Mouse (Mus musculus) limb, embryonic 11.5 days (tissue): Measurements from ENCODE around the gene Gm19965. TPM values are rescaled to one million over a fixed set of nuclear protein-coding genes. Genes with fewer than 3 reads are reported as not detected.

Experiments used
- ATAC-seq: fragments of 200-750 bp; cut with Nextera tagmentation; 2 replicates; pipeline ENCODE4 v1.8.0; 2017; ENCODE audit warnings: low read depth; ENCODE audit not compliant: insufficient number of reproducible peaks, low FRiP score, low TSS enrichment
- DNase-seq: peaks from one replicate; pipeline ENCODE4 v3.0.0-alpha.2; 2015; ENCODE audit warnings: low spot score
- H3K27ac ChIP-seq: fragments of 300-500 bp; sonication (generic); replicated peaks from 2 replicates; pipeline ENCODE4 v1.5.1; 2014; ENCODE audit warnings: low read depth, mild to moderate bottlenecking, low read length
- H3K27me3 ChIP-seq: fragments of 300-500 bp; sonication (generic); 2 replicates; pipeline ENCODE4 v1.6.1; 2014; ENCODE audit warnings: mild to moderate bottlenecking, low read length, mixed read lengths; ENCODE audit not compliant: control insufficient read depth, insufficient read depth
- H3K36me3 ChIP-seq: fragments of 300-500 bp; sonication (generic); 2 replicates; pipeline ENCODE4 v1.6.1; 2014; ENCODE audit warnings: mild to moderate bottlenecking, low read length, moderate library complexity, mixed read lengths; ENCODE audit not compliant: control insufficient read depth, insufficient read depth
- H3K4me1 ChIP-seq: fragments of 300-500 bp; sonication (generic); 2 replicates; pipeline ENCODE4 v1.6.1; 2014; ENCODE audit warnings: low read length, mixed read lengths; ENCODE audit not compliant: control insufficient read depth, insufficient read depth
- H3K4me2 ChIP-seq: fragments of 300-500 bp; sonication (generic); 2 replicates; pipeline ENCODE4 v1.6.1; 2014; ENCODE audit warnings: low read depth, mild to moderate bottlenecking, moderate library complexity; ENCODE audit not compliant: severe bottlenecking
- H3K4me3 ChIP-seq: fragments of 300-500 bp; sonication (generic); 2 replicates; pipeline ENCODE4 v1.5.1; 2014; ENCODE audit warnings: low read depth, low read length
- H3K9ac ChIP-seq: fragments of 300-500 bp; sonication (generic); 2 replicates; pipeline ENCODE4 v1.6.1; 2014; ENCODE audit warnings: mild to moderate bottlenecking, low read length
- H3K9me3 ChIP-seq: fragments of 300-500 bp; sonication (generic); 2 replicates; pipeline ENCODE4 v1.6.1; 2016; ENCODE audit warnings: low read length; ENCODE audit not compliant: control insufficient read depth
- WGBS: fragments of 180-500 bp; shearing (Covaris S2); extraction: QIAGEN DNeasy Blood & Tissue Kit; methylation state at CpG from one replicate; pipeline ENCODE4 v1.1.7; 2014; 5-methylcytosine and 5-hydroxymethylcytosine counted together
- polyA plus RNA-seq: library from polyadenylated mRNA; unstranded; fragments of >200 nt; fragmentation: Nextera tagmentation; extraction: Ambion mirVana; gene quantifications from 2 replicates; pipeline ENCODE4 v1.2.1, GENCODE M21; 2014

The Gm19965 gene
- not detected in 2 replicates for polyA plus RNA-seq

DNA sequence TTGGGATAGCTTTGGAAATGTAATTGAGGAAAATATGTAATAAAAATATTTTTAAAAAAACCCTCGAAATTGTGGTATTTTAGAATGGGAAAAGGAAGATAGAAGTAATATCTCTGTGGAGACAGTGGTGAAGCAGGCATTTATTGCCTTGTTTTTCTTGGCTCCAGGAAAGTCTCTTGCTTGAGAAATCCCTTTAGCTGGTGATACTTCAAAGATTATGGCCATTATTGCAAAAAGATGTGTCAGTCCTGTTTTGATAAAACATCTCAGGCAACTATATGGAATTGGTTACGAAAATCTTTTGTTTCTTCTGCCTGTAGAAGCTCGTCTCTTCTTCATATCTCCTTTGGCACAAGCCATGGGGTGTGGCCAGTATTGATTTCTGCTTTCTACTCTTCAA is at the start of gene Gm19965:
TSS of gene Gm19965 (plus strand) at position 301 of the 400 bp plus-strand sequence.
- Histone ChIP-seq H3K4me3 (no peak within 1 kb of the TSS), H3K4me2 (no peak within 1 kb of the TSS), H3K36me3 (no peaks in the 10 kb centered on the region), H3K27ac (no peak within 1 kb of the TSS), H3K9ac (no peak within 1 kb of the TSS), H3K4me1 (no peaks in the 10 kb centered on the region), H3K27me3 (no peaks in the 10 kb centered on the region), H3K9me3 (no peaks in the 10 kb centered on the region)
- ATAC-seq (no peak), DNase-seq (no peak)
- 78% methylated on average over 3 of the region's 3 CpGs for WGBS

DNA sequence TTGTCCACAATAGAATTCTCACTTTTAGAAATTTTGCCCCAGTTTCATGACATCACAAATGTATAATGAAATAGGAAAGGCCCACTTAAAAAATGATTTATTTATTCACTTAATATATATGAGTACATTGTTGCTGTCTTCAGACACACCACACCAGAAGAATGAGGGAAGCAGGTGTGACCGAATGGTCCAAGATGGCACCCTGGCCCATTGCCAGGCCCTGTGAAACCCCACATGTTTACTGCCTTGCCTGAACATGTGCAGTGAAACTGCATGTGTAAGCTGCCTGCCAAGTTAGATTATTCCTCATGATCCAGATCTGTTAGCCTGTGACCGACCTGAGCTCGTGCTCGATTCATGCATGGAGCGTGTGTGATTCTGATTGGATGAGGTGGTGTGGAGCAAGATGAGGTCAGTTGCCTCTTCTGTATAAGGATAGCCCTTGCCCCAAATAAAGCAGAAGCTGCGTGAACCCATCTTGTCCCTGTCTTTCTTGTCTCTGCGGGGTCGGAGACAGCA is 20.3 kb upstream of the Gm19965 start:
- Histone ChIP-seq H3K27ac (no peak overlapping the region), H3K36me3 (no peaks in the 10 kb centered on the region), H3K4me3 (no peak overlapping the region), H3K9ac (no peak overlapping the region), H3K9me3 (no peaks in the 10 kb centered on the region), H3K4me1 (no peaks in the 10 kb centered on the region), H3K4me2 (no peak overlapping the region), H3K27me3 (no peaks in the 10 kb centered on the region)
- no peak for ATAC-seq
- 93% methylated on average over 8 of the region's 8 CpGs for WGBS
- no peak for DNase-seq
